Mouse (Mus musculus) C2C12 (cell line): ENCODE results near the gene Wdtc1.

Experiments
- CTCF ChIP-seq: IDR thresholded peaks from one replicate; pipeline ENCODE4 v1.5.1; 2011; ENCODE audit not compliant: control insufficient read depth, insufficient read depth, insufficient read length
- MYOG ChIP-seq: IDR thresholded peaks from one replicate; pipeline ENCODE4 v1.6.1; 2011; ENCODE audit not compliant: control insufficient read depth, insufficient read length; ENCODE audit errors: extremely low read depth
- USF1 ChIP-seq: IDR thresholded peaks from one replicate; pipeline ENCODE4 v1.6.1; 2011; ENCODE audit warnings: low read depth, mild to moderate bottlenecking, control low read depth, moderate library complexity

- TF ChIP-seq CTCF (no peak), USF1 (no peak), MYOG (no peak)
Measured at GRCm38 (mm10) chr4:133265759-133266158, 87.5 kb downstream of the Wdtc1 start.
